In genomic region chr6:68680099-68680791, GRCm38 (mm10) we compare ENCODE assay signal across 20 mouse cellular contexts.
"Had no signal": no experiment of that assay in that cellular context is flagged by ENCODE, and none has a peak within 500 bp of the region (broad histone marks: within the 10 kb centered on the region; RNA-seq: fewer than 3 reads in every experiment).

No protein-coding gene starts in this region.

- H3K36me3 ChIP-seq: intestine, embryonic 15.5 days; kidney, embryonic 15.5 days; limb, embryonic 10.5 days; limb, embryonic 13.5 days; liver, embryonic 13.5 days; midbrain, embryonic 13.5 days; stomach, embryonic 15.5 days had no signal

- ATAC-seq: intestine, embryonic 15.5 days; midbrain, embryonic 13.5 days had no signal

- H3K27me3 ChIP-seq: intestine, embryonic 15.5 days; kidney, embryonic 15.5 days; limb, embryonic 13.5 days; liver, embryonic 13.5 days; midbrain, embryonic 13.5 days; stomach, embryonic 15.5 days had no signal

- H3K4me3 ChIP-seq: intestine, embryonic 15.5 days; kidney, embryonic 15.5 days; left cerebral cortex, adult 2 months; limb, embryonic 10.5 days; limb, embryonic 13.5 days; liver, embryonic 13.5 days; midbrain, embryonic 13.5 days; stomach, embryonic 15.5 days had no signal

- DNase-seq: kidney, adult 11 months; kidney, adult 8-10 months; kidney, postnatal 10 days; kidney, postnatal 36 days; layer of hippocampus, postnatal 36 days; liver; liver, embryonic 13.5 days; lung, adult 2 months; lung, postnatal 36 days; right cerebral cortex, adult 18-20 months; right cerebral cortex, postnatal 14 days; right cerebral cortex, postnatal 4 days; thymus, postnatal 25 days had no signal

- H3K27ac ChIP-seq: intestine, embryonic 15.5 days; kidney, embryonic 15.5 days; left cerebral cortex, adult 2 months; limb, embryonic 10.5 days; limb, embryonic 13.5 days; liver, embryonic 13.5 days; midbrain, embryonic 13.5 days; stomach, embryonic 15.5 days had no signal

- H3K4me1 ChIP-seq: intestine, embryonic 15.5 days; kidney, embryonic 15.5 days; limb, embryonic 10.5 days; limb, embryonic 13.5 days; liver, embryonic 13.5 days; midbrain, embryonic 13.5 days; stomach, embryonic 15.5 days had no signal
